In genomic region chr10:25359208-25359958, GRCm38 (mm10) we compare ENCODE assay signal across 8 mouse cellular contexts. TPM values are rescaled to one million over a fixed set of nuclear protein-coding genes. Genes with fewer than 3 reads are reported as not detected.
DNase-seq lines count a peak whose midpoint lies in the region; ATAC-seq and TF ChIP-seq lines count a peak whose summit lies in the region.

TSS of gene Epb41l2 (plus strand) at chr10:25359798.

- DNase-seq in gastrocnemius, adult 2 months = peak; percentile 97
- DNase-seq in left cerebral cortex, adult 18-20 months (ENCODE audit: low spot score in 2 of 2) = peak; percentile 81 to 85
- DNase-seq in lung, postnatal 4 days = peak; percentile 95 to 96
- peak; percentile 91 for DNase-seq in retina, postnatal 1 day
- peak; percentile 99 for DNase-seq in thymus, postnatal 4 days

- peak; percentile 67 for ATAC-seq in activated CD4-positive, CD25-positive, alpha-beta regulatory T cell, adult 4 months
- ATAC-seq in common myeloid progenitor, adult 5-6 weeks (replicated peaks; ENCODE audit: low read depth, poor library complexity, severe bottlenecking) = peak; percentile 76
- ATAC-seq in hindbrain, embryonic 16.5 days = peak; percentile 92

- peaks cover 2% of the 10 kb centered on the region; the same call in 1 of the 2 replicates for H3K4me1 ChIP-seq in hindbrain, embryonic 16.5 days (ENCODE audit: control insufficient read depth, insufficient read depth, low read depth, low read length)

- H3K9ac ChIP-seq in hindbrain, embryonic 16.5 days (ENCODE audit: low read depth, low read length) = peak within 1 kb of the TSS; percentile 87

- no peaks in the 10 kb centered on the region for H3K27me3 ChIP-seq in hindbrain, embryonic 16.5 days (replicated peaks; ENCODE audit: control insufficient read depth, insufficient read depth, low read length)

- peak within 1 kb of the TSS; percentile 83 for H3K4me2 ChIP-seq in hindbrain, embryonic 16.5 days (ENCODE audit: low read length)

- H3K4me3 ChIP-seq in gastrocnemius, adult 2 months = peak within 1 kb of the TSS; percentile 87
- peak within 1 kb of the TSS; percentile 90 for H3K4me3 ChIP-seq in hindbrain, embryonic 16.5 days (ENCODE audit: low read length)

- intact Hi-C loops in gastrocnemius, adult 2 months (cut with DNase I) = loop anchor here (2.0 to 5.0 kb wide), 2 partner anchors 61 to 92 kb away; no protein-coding TSS in a partner anchor

- H3K27ac ChIP-seq in gastrocnemius, adult 2 months = peak within 1 kb of the TSS; percentile 91
- peak within 1 kb of the TSS; percentile 67 for H3K27ac ChIP-seq in hindbrain, embryonic 16.5 days (ENCODE audit: low read depth, low read length)

- no peaks in the 10 kb centered on the region for H3K9me3 ChIP-seq in hindbrain, embryonic 16.5 days (ENCODE audit: control insufficient read depth, low read length)

- H3K36me3 ChIP-seq in hindbrain, embryonic 16.5 days (ENCODE audit: control insufficient read depth, insufficient read depth, low read length) = no peaks in the 10 kb centered on the region

- TF ChIP-seq CTCF in gastrocnemius, adult 2 months (IDR thresholded peaks at IDR 0.05) = no peak

- under 1% methylated on average over 46 of the region's 55 CpGs for WGBS in hindbrain, embryonic 16.5 days

RNA-seq across cellular contexts. Expression of gene Epb41l2, which starts in this region (rescaled TPM):
- 10 to 100 TPM; 14.6 to 15.4 TPM for polyA plus RNA-seq in activated CD4-positive, CD25-positive, alpha-beta regulatory T cell, adult 4 months (2017; shearing (Covaris generic))
- total RNA-seq in common myeloid progenitor, adult 5-6 weeks (2017) = 27.3 and 35.8 TPM in 2 replicates
- total RNA-seq in gastrocnemius, adult 2 months (2021) = 10 to 100 TPM; 25.3 to 31.4 TPM
- 30.0 and 35.1 TPM in 2 replicates for polyA plus RNA-seq in hindbrain, embryonic 16.5 days (2015; fragmentation: Nextera tagmentation; extraction: Ambion mirVana)
- 100 to 1,000 TPM; 108 to 113 TPM for total RNA-seq in left cerebral cortex, adult 18-20 months (2021)

Comparison
In these comparisons a context has a peak if more than half of its experiments do, and no peak if none do; other contexts are left out.
1. Peak in every context shown above with its lines: DNase-seq, ATAC-seq, H3K4me3 ChIP-seq and H3K27ac ChIP-seq.